In genomic region chr10:84584451-84585293, GRCm38 (mm10) we compare ENCODE assay signal across 12 mouse cellular contexts. TPM values are rescaled to one million over a fixed set of nuclear protein-coding genes. Genes with fewer than 3 reads are reported as not detected.
DNase-seq lines count a peak whose midpoint lies in the region; ATAC-seq lines count a peak whose summit lies in the region.
"Had no signal": no experiment of that assay in that cellular context is flagged by ENCODE, and none has a peak within 500 bp of the region (broad histone marks: within the 10 kb centered on the region; RNA-seq: fewer than 3 reads in every experiment).

No protein-coding gene starts in this region.

- no peak for DNase-seq in heart, postnatal 25 days (ENCODE audit: low spot score)
- peak; percentile 18 for DNase-seq in A20 (ENCODE audit: low read depth, low spot score)
- DNase-seq in T-cell, adult 2 months (ENCODE audit: low spot score), result peak; percentile 52
- no peak for DNase-seq in kidney, postnatal 36 days

- H3K9ac ChIP-seq in heart, embryonic 11.5 days (ENCODE audit: low read depth, low read length), result no peak overlapping the region
- H3K9ac ChIP-seq in kidney, embryonic 16.5 days (replicated peaks; ENCODE audit: low read length), result no peak overlapping the region
- H3K9ac ChIP-seq: midbrain, embryonic 12.5 days had no signal

- H3K36me3 ChIP-seq in heart, embryonic 11.5 days (ENCODE audit: control insufficient read depth, insufficient read depth, low read length), result no peaks in the 10 kb centered on the region
- no peaks in the 10 kb centered on the region for H3K36me3 ChIP-seq in kidney, embryonic 16.5 days (ENCODE audit: insufficient read depth, low read length)
- H3K36me3 ChIP-seq: forebrain, embryonic 10.5 days; midbrain, embryonic 12.5 days had no signal

- WGBS in heart, embryonic 11.5 days (ENCODE audit: insufficient replicate concordance), result 36% methylated on average over 11 of the region's 11 CpGs
- WGBS in kidney, embryonic 16.5 days, result 65% methylated on average over 11 of the region's 11 CpGs

- 0 out of 2 replicates have a peak overlapping the region, but pooled peaks have one; percentile 15 for H3K27ac ChIP-seq in heart, embryonic 11.5 days (ENCODE audit: low read depth, low read length)
- no peak overlapping the region for H3K27ac ChIP-seq in kidney, embryonic 16.5 days (ENCODE audit: low read length)
- H3K27ac ChIP-seq: forebrain, embryonic 10.5 days; left cerebral cortex, adult 2 months; midbrain, embryonic 12.5 days had no signal

- H3K9me3 ChIP-seq in heart, embryonic 11.5 days (replicated peaks; ENCODE audit: control insufficient read depth, low read length), result no peaks in the 10 kb centered on the region
- H3K9me3 ChIP-seq in kidney, embryonic 16.5 days (ENCODE audit: low read length), result no peaks in the 10 kb centered on the region
- H3K9me3 ChIP-seq: forebrain, embryonic 10.5 days; G1E; midbrain, embryonic 12.5 days had no signal

- no peak overlapping the region for H3K4me3 ChIP-seq in heart, embryonic 11.5 days (ENCODE audit: low read depth, low read length)
- H3K4me3 ChIP-seq in kidney, embryonic 16.5 days (ENCODE audit: low read length), result no peak overlapping the region
- H3K4me3 ChIP-seq: forebrain, embryonic 10.5 days; left cerebral cortex, adult 2 months; midbrain, embryonic 12.5 days had no signal

- H3K4me1 ChIP-seq in heart, embryonic 11.5 days (ENCODE audit: control insufficient read depth, insufficient read depth, low read length), result peaks cover 21% of the 10 kb centered on the region
- no peaks in the 10 kb centered on the region for H3K4me1 ChIP-seq in kidney, embryonic 16.5 days (ENCODE audit: insufficient read depth, low read length)
- H3K4me1 ChIP-seq: forebrain, embryonic 10.5 days; midbrain, embryonic 12.5 days had no signal

- peak overlapping the region; percentile 27 for H3K4me2 ChIP-seq in heart, embryonic 11.5 days
- no peak overlapping the region for H3K4me2 ChIP-seq in kidney, embryonic 16.5 days (replicated peaks; ENCODE audit: low read depth, low read length)
- H3K4me2 ChIP-seq: midbrain, embryonic 12.5 days had no signal

- no peaks in the 10 kb centered on the region for H3K27me3 ChIP-seq in heart, embryonic 11.5 days (ENCODE audit: control insufficient read depth, insufficient read depth, low read length)
- no peaks in the 10 kb centered on the region for H3K27me3 ChIP-seq in kidney, embryonic 16.5 days (ENCODE audit: insufficient read depth, low read length)
- H3K27me3 ChIP-seq: midbrain, embryonic 12.5 days had no signal

- intact Hi-C loops in heart, postnatal 25 days (cut with DNase I), result no loop called here

- ATAC-seq in heart, embryonic 11.5 days (replicated peaks; ENCODE audit: insufficient number of reproducible peaks, low FRiP score, low TSS enrichment), result no peak
- peak; percentile 61 for ATAC-seq in megakaryocyte progenitor cell, adult 5-6 weeks (replicated peaks; ENCODE audit: poor library complexity)
- no peak for ATAC-seq in kidney, embryonic 16.5 days (ENCODE audit: low FRiP score, low TSS enrichment)
- no peak for ATAC-seq in frontal cortex, adult (ENCODE audit: low TSS enrichment)

RNA-seq across cellular contexts. Expression of gene Tcp11l2, which starts 8.2 kb away (rescaled TPM):
- 15.2 and 16.6 TPM in 2 replicates for polyA plus RNA-seq in heart, embryonic 11.5 days (2014; fragmentation: Nextera tagmentation; extraction: Ambion mirVana)
- 100 to 1,000 TPM; 106 to 145 TPM for total RNA-seq in heart, postnatal 25 days (2021)
- 12.4 and 14.6 TPM in 2 replicates for total RNA-seq in megakaryocyte progenitor cell, adult 5-6 weeks (2015)
- 7.0 and 10.1 TPM in 2 replicates for total RNA-seq in megakaryocyte progenitor cell, adult 5-6 weeks (2017)
- 20.2 and 21.2 TPM in 2 replicates for polyA plus RNA-seq in kidney, embryonic 16.5 days (2015; fragmentation: Nextera tagmentation; extraction: Ambion mirVana)

RNA-seq across cellular contexts. Expression of gene Polr3b, which starts 37.4 kb away (rescaled TPM):
- 12.5 and 14.4 TPM in 2 replicates for polyA plus RNA-seq in heart, embryonic 11.5 days (2014; fragmentation: Nextera tagmentation; extraction: Ambion mirVana)
- 10 to 100 TPM; 11.7 to 12.7 TPM for total RNA-seq in heart, postnatal 25 days (2021)
- total RNA-seq in megakaryocyte progenitor cell, adult 5-6 weeks (2015), result 23.9 and 29.3 TPM in 2 replicates
- 29.4 and 45.9 TPM in 2 replicates for total RNA-seq in megakaryocyte progenitor cell, adult 5-6 weeks (2017)
- polyA plus RNA-seq in kidney, embryonic 16.5 days (2015; fragmentation: Nextera tagmentation; extraction: Ambion mirVana), result 17.5 and 20.4 TPM in 2 replicates

RNA-seq across cellular contexts. Expression of gene Ckap4, which starts 50.8 kb away (rescaled TPM):
- polyA plus RNA-seq in heart, embryonic 11.5 days (2014; fragmentation: Nextera tagmentation; extraction: Ambion mirVana), result 103 and 113 TPM in 2 replicates
- 10 to 100 TPM; 32.7 to 41.8 TPM for total RNA-seq in heart, postnatal 25 days (2021)
- total RNA-seq in megakaryocyte progenitor cell, adult 5-6 weeks (2015), result 72.5 and 84.2 TPM in 2 replicates
- 63.4 and 70.0 TPM in 2 replicates for total RNA-seq in megakaryocyte progenitor cell, adult 5-6 weeks (2017)
- 40.0 and 72.4 TPM in 2 replicates for polyA plus RNA-seq in kidney, embryonic 16.5 days (2015; fragmentation: Nextera tagmentation; extraction: Ambion mirVana)

Comparison
In these comparisons a context has a peak if more than half of its experiments do, and no peak if none do; other contexts are left out.
1. DNase-seq: peak in A20 (single experiment) and T-cell, adult 2 months (single experiment); none in heart, postnatal 25 days (single experiment) and kidney, postnatal 36 days (0 of 2).
2. RNA of gene Tcp11l2, which starts 8.2 kb away (total RNA-seq): 106 to 145 TPM in heart, postnatal 25 days; 7.0 to 14.6 TPM in megakaryocyte progenitor cell, adult 5-6 weeks; every median in the first group is over 4 times any median in the second.